Mouse (Mus musculus) embryonic fibroblast, embryonic 13.5 days (primary cell): ENCODE measurements around the gene Pde4dip.

Experiments used
- CTCF ChIP-seq: IDR thresholded peaks from 2 replicates; pipeline ENCODE4 v1.5.1; 2011; ENCODE audit warnings: mild to moderate bottlenecking, control low read depth, low read length, moderate library complexity, borderline replicate concordance; ENCODE audit not compliant: insufficient read depth
- POLR2A ChIP-seq: IDR thresholded peaks from 2 replicates; pipeline ENCODE4 v1.6.1; 2011; ENCODE audit warnings: low read depth, mild to moderate bottlenecking, control low read depth, low read length, moderate library complexity

DNA sequence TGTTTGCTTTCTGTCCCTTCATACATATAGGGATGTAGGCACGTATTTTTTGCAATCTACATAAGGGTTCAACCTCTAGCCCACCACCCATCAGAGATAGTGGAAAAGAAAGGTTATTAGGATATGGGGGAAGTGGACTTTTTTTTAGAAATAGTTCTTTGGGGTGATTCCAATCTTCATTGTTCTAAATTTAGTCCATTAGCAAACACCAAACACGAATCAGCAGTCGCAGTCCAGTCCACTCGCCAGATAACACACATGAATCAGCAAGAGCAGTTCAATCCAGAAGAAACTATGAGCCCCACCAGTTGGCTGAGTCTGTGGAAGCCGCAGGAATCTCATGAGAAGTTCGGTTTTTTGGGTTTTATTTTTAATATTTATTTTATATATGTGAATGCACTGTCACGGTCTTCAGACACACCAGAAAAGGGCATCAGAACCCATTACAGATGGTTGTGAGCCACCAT, 213.8 kb downstream of the Pde4dip start, which contains the start of gene Gm17651:
- TF ChIP-seq POLR2A (no peak), CTCF (no peak)
